Mouse (Mus musculus) liver, embryonic 14.5 days (tissue): ENCODE results near the gene Ska3.

Experiments used
- CTCF ChIP-seq: IDR thresholded peaks from 2 replicates; pipeline ENCODE4 v1.5.1; 2016; ENCODE audit warnings: antibody characterized with exemption, low read depth, control low read depth
- EP300 ChIP-seq: IDR thresholded peaks from 2 replicates; pipeline ENCODE4 v1.6.1; 2016; ENCODE audit warnings: antibody characterized with exemption, low read depth

DNA sequence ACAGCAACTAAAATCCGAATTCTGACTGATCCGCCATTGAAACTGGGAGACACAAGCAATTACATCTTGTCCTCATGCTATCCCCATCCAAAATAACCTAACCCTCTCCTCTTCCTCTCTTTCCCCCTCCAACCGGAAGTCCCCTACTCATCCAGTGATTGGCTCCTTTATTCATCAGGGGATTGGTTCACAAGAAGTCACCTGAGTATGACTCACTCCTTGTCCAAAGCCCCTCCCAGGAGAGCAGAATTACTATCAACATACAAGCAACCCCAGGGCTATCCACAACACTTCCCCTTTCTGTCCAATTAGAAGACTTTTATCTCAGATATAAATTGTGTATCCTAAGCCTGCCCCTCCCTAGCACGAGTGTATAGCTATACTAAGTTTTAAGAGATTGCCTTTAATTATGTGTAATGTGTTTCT lies 36.0 kb upstream of the Ska3 start:
- TF ChIP-seq CTCF (no peak), EP300 (no peak)
